Mouse (Mus musculus) olfactory bulb, adult 2 months (tissue): ENCODE results near the gene Dera. TPM values are rescaled to one million over a fixed set of nuclear protein-coding genes. Genes with fewer than 3 reads are reported as not detected.

ENCODE experiments used
- H3K27ac ChIP-seq: fragments of 200-500 bp; 2 replicates; pipeline ENCODE4 v1.5.1; 2012; ENCODE audit warnings: low read depth, low read length; ENCODE audit not compliant: insufficient read depth
- H3K4me1 ChIP-seq: fragments of 200-500 bp; 2 replicates; pipeline ENCODE4 v1.6.1; 2012; ENCODE audit warnings: low read length; ENCODE audit not compliant: control insufficient read depth, insufficient read depth
- H3K4me3 ChIP-seq: fragments of 200-500 bp; 2 replicates; pipeline ENCODE4 v1.5.1; 2012; ENCODE audit warnings: mild to moderate bottlenecking, low read depth, low read length, moderate library complexity; ENCODE audit not compliant: insufficient read depth
- CTCF ChIP-seq: fragments of 200-500 bp; IDR thresholded peaks from 2 replicates; pipeline ENCODE4 v1.5.1; 2012; ENCODE audit warnings: low read depth, mild to moderate bottlenecking, low read length, moderate library complexity; ENCODE audit not compliant: insufficient read depth
- POLR2A ChIP-seq: fragments of 200-500 bp; IDR thresholded peaks from 2 replicates; pipeline ENCODE4 v1.6.1; 2012; ENCODE audit warnings: mild to moderate bottlenecking, low read depth, low read length, moderate library complexity; ENCODE audit not compliant: insufficient read depth
- WGBS: fragments of 180-500 bp; shearing (Covaris S2); methylation state at CpG from one replicate; pipeline ENCODE4 v1.1.7; 2018; 5-methylcytosine and 5-hydroxymethylcytosine counted together
- polyA plus RNA-seq: library from polyadenylated mRNA; stranded (reverse); fragments of >200 nt; gene quantifications from 2 replicates; pipeline ENCODE4 v1.2.4, GENCODE M21; 2012; ENCODE audit warnings: low replicate concordance; ENCODE audit not compliant: missing spikeins, insufficient read depth, insufficient read length

Gene Dera
- polyA plus RNA-seq, 1 experiment = not detected

DNA sequence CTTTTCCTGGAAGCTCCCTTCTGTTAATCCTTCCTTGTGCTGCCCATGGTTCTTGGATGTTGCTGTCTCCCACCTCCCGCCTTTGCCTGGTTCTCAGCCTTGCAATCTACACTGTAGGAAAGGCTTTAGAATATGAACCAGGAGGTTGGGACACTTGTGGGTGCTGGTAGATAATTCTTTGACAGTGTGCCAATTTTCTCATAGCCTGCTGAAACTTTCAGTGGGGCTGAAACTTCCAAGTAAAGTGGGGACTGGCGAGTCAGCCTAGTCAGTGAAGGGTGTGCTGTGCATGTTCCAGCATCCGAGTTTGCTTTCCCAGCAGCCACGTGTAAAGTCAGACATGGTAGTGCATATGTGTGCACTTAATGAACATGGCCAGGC, 2.1 kb upstream of the Dera start:
- peaks cover 5% of the 10 kb centered on the region for H3K4me1 ChIP-seq
- no peak overlapping the region for H3K4me3 ChIP-seq
- WGBS = 90% methylated on average over 4 of the region's 4 CpGs
- TF ChIP-seq CTCF = no peak
- no peak for TF ChIP-seq POLR2A
- H3K27ac ChIP-seq = no peak overlapping the region

DNA sequence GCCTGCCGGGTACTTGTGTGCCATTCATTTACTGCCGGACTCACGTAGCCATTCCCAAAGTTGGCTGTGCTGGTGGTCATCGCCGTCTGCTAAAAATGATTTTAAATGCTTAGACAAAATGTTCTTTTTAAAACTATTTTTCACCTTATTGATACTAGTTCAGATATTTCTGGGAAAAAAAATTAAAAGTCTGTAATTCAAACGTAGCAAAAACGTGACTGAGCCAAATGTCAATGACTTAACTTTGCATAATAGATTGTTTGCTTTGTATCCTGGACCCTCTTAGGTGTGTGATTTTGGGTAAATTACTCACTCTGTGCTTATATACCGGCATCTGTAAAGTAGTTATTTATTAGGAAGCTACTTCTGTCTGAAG, 499 bp downstream of the Dera start:
- TF ChIP-seq POLR2A (no peak), CTCF (no peak)
- peaks cover 5% of the 10 kb centered on the region for H3K4me1 ChIP-seq
- H3K27ac ChIP-seq = no peak overlapping the region
- H3K4me3 ChIP-seq = peak overlapping the region; percentile 49
- 14% methylated on average over 8 of the region's 8 CpGs for WGBS

GRCm38 (mm10) chr6:137756310-137756709, 2.0 kb downstream of the Dera start:
- TF ChIP-seq POLR2A (no peak), CTCF (no peak)
- Histone ChIP-seq H3K4me1 (peaks cover 8% of the 10 kb centered on the region), H3K27ac (no peak overlapping the region), H3K4me3 (no peak overlapping the region)
- 75% methylated on average over 5 of the region's 5 CpGs for WGBS

DNA sequence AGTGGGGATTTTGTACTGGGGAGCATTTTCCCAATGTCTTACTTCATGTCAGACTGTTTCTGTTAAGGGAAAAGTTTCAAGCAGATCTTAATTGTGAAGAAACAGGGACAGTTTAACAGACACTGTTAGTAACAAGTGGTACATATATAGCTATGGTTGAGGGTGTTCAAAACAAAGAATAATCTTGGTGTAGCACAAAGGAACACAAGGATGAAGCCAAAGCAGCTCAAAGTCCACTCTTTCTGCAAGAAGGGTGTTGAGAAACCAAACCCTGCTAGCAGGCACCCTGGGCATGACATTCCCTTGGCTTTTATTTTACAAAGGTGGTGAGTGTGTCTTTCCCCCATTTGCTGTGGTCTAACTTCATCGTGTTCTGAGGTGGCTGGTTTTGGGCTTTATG, 3.5 kb downstream of the Dera start:
- peaks cover 8% of the 10 kb centered on the region for H3K4me1 ChIP-seq
- 81% methylated on average over 1 of the region's 1 CpGs for WGBS
- H3K4me3 ChIP-seq = no peak overlapping the region
- H3K27ac ChIP-seq = no peak overlapping the region
- no peak for TF ChIP-seq POLR2A
- TF ChIP-seq CTCF = no peak

- Histone ChIP-seq H3K27ac (no peak overlapping the region), H3K4me1 (peaks cover 4% of the 10 kb centered on the region), H3K4me3 (no peak overlapping the region)
- 70% methylated on average over 8 of the region's 8 CpGs for WGBS
- no peak for TF ChIP-seq POLR2A
- no peak for TF ChIP-seq CTCF
Observed at GRCm38 (mm10) chr6:137759681-137760080, 5.3 kb downstream of the Dera start.

DNA sequence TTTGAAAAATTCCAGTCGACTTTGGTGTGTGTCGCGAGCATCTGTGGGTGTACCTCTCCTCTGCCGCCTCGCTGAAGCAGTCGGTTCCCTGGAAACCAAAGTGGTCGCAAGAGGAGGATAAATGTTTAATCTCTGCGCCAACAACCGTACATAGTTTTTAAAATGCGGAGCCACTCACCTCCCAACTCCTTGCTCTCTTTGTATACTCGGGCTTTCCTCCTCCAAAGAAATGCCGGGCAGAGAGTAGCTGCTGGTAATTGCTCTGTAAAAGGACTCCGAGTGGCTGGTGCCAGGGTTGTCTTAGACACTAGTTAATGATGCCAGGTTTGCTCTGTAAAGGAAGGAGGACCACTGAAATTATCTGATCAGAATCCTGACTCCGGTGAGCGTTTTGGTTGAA, 6.6 kb downstream of the Dera start:
- Histone ChIP-seq H3K4me3 (no peak overlapping the region), H3K4me1 (peaks cover 4% of the 10 kb centered on the region), H3K27ac (no peak overlapping the region)
- no peak for TF ChIP-seq CTCF
- TF ChIP-seq POLR2A = no peak
- 28% methylated on average over 15 of the region's 15 CpGs for WGBS

DNA sequence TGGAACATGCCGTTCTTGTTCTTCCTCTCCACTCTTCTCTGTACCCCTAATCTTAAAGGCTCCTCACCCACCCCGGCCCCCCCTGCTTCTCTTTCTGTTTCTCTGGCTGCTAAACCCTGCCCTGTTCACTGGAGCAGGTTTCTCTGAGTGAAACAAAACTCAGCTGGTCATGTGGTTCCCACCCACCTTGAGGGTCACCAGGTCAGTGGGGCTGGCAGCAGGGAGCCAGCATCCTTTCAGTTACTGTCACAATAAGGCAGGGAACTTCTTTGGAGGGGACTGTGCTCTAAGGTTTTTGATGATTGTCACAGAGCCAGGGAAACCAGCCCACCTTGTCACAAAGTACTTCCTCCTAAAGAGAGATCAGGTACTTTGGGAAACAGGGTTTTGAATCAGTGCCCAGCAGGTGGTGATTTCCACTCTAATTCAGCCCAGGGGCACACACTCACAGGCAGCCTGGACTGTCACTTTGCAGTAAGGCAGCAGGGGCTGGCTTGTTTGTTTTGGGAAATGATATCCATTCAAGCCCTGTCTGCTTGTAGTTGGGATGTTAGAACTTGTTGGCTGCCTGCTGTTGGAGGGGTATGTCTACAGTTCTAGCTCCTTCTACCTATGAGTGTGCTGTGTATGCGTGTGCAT, 10.3 kb downstream of the Dera start:
- Histone ChIP-seq H3K4me3 (no peak overlapping the region), H3K4me1 (peaks cover 4% of the 10 kb centered on the region), H3K27ac (no peak overlapping the region)
- 44% methylated on average over 3 of the region's 3 CpGs for WGBS
- TF ChIP-seq POLR2A (no peak), CTCF (no peak)

DNA sequence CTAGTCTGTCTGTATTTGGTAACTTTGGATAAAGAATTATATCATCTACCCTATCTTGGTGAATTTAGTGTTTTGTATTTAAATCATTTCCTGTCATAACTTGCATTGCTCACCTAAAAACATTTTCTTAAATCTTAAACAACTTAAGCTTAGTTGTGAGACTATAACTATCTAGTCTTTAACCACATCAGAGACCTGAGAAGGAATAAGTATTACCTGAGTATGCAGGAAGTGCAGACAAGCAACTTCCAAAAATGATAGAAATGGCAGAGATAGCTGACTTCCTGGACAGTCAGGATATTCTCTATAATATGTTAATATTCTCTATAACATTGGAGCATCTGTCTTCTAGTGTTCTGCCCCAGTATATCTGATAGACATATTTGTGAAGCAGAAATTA, 11.8 kb downstream of the Dera start:
- TF ChIP-seq CTCF = no peak
- TF ChIP-seq POLR2A = no peak
- H3K4me1 ChIP-seq = no peaks in the 10 kb centered on the region
- no peak overlapping the region for H3K27ac ChIP-seq
- H3K4me3 ChIP-seq = no peak overlapping the region

DNA sequence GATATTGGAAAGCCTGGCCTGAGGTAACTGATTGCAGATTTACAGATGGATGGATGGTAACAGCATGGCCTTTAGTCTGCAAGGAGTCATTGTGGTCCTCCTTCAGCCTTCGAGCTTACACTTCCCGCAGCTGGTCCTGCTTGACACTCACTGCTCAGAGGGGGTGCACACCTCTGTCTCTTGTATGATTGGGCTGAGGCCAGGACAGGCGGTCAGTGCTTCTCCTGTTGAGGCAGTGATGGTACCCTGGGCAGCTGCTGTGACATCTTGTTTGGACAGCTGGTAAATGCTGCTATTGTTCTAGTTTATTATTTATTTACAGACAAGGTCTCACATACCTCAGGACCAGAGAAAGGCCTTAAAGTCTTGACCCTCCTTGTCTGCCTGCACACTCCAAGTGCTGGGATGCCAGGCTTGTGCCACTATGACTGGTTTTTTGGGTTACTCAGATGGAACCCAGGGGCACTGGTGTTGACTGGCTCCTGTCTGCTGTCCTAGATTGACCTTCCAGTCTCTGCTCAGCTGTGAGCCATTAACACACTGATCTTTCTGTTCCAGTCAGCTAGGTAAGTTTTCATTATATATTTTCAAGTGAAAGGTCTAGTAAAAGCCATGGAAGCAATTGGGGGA, 17.4 kb downstream of the Dera start:
- Histone ChIP-seq H3K27ac (no peak overlapping the region), H3K4me3 (no peak overlapping the region), H3K4me1 (no peaks in the 10 kb centered on the region)
- 79% methylated on average over 3 of the region's 3 CpGs for WGBS
- TF ChIP-seq POLR2A (no peak), CTCF (no peak)

DNA sequence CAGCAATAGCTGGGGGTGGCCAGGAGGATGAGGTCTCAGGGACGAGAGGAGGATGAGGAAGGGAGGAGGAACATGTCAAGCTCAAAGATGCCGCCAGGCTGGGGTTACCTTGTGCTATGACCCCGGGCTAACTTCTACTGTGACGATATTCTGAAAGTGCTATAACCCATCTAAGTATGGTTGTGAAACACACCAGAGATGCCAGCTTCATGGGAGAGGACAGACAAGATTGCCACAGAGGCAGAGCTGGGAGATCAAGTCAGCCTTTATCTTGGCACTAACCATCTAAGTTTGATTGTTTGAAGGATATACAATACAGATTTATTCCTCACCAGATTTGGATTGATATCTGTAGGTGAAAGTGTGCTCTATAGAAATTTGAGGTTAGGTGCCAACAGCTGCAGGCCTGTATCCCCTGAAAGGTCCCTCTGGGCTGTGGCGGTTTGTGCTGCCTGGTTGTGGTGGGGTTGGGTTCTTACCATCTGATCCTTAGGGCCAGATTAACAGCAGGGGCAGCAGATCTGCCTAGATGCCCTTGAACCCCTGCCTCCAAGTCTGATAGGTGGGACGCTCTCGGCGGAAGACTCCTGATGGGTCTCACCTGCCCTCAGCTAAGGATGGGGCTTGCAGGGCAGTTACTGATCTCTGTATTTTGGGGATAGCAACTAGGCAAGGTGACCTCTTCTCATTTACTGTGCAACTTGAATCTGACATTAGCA, 18.7 kb downstream of the Dera start:
- Histone ChIP-seq H3K27ac (no peak overlapping the region), H3K4me1 (no peaks in the 10 kb centered on the region), H3K4me3 (no peak overlapping the region)
- TF ChIP-seq CTCF (no peak), POLR2A (no peak)
- WGBS = 94% methylated on average over 8 of the region's 8 CpGs
